Mouse (Mus musculus): ENCODE data around the gene Gm906.
"Not testable (repeated sequence)": the region's sequence is repeated elsewhere in the genome, so short reads cannot be mapped to it uniquely, and the experiment has no call there.

GRCm38 (mm10) chr13:50250208-50250607, at the start of gene Gm906:
- TF ChIP-seq CTCF (IDR thresholded peaks at IDR 0.05; ENCODE audit: borderline replicate concordance, insufficient read depth, low read length); POLR2A (IDR thresholded peaks at IDR 0.05; ENCODE audit: low read depth, low read length): not testable (repeated sequence)
